Mouse (Mus musculus): ENCODE measurements at regions not wholly inside any gene's neighbourhood (a gene's known extent, or its start where the extent isn't known, plus 50 kb on each side); places are given as distances from the start of the nearest gene placed in this dataset.

DNA sequence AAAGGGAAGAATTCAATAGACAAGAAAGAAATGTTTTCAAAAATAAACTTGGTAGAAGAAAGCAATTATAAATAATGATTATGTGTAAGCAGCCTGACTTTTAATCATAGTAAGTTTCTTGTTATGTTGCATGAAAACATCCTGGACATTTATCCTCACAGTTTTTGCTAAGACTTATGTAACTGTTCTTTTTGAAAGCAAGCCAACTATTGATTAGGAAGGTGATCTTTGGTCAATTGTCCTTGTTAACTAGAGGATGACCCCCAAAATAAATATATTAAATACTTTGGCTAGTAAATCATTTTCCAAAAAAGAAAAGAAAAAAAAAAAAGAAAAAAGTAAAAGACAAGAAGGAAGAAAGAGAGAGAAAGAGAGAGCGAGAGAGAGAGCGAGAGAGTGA, 92.0 kb upstream of the Speer4f2 start:
- no peaks in the 10 kb centered on the region for H3K27me3 ChIP-seq (ENCODE audit: insufficient read depth, low read length)
- DNase-seq (ENCODE audit: low spot score), result no peak
- no peak overlapping the region for H3K4me3 ChIP-seq (ENCODE audit: low read depth, low read length)
- H3K36me3 ChIP-seq (ENCODE audit: insufficient read depth, low read length), result no peaks in the 10 kb centered on the region
- no peaks in the 10 kb centered on the region for H3K4me1 ChIP-seq (ENCODE audit: insufficient read depth, low read length)
- H3K9ac ChIP-seq (replicated peaks; ENCODE audit: low read length, poor library complexity, severe bottlenecking), result no peak overlapping the region
- TF ChIP-seq CTCF (IDR thresholded peaks at IDR 0.05), result no peak
- H3K27ac ChIP-seq (ENCODE audit: low read depth, low read length), result no peak overlapping the region
- no peak for ATAC-seq (ENCODE audit: low FRiP score)
- 100% methylated on average over 2 of the region's 2 CpGs for WGBS
- H3K4me2 ChIP-seq (ENCODE audit: low read depth, low read length, poor library complexity, severe bottlenecking), result no peak overlapping the region
- no peaks in the 10 kb centered on the region for H3K9me3 ChIP-seq (ENCODE audit: low read length)

DNA sequence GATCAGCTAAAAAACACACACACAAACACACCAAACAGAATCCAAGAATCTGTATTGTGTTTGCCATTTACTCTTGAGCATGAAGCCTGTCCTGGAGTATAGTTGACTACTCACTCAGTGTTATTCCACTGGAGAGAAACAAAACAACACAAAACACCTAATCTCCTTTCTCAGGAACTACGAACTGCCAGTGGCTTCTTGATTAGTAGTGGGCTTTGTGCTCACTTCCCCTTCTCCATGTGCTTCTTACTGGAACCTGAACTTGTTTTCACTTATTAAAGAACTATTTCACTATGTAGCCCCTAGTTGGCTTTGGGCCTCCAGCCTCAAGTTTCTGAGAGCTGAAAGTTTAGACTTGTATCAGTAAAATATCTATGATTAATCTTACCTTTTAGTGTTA, 84.0 kb upstream of the Speer4f2 start:
- 57% methylated on average over 1 of the region's 1 CpGs for WGBS
- no peaks in the 10 kb centered on the region for H3K9me3 ChIP-seq (ENCODE audit: low read length)
- H3K9ac ChIP-seq (replicated peaks; ENCODE audit: low read length, poor library complexity, severe bottlenecking), result no peak overlapping the region
- no peaks in the 10 kb centered on the region for H3K36me3 ChIP-seq (ENCODE audit: insufficient read depth, low read length)
- no peak overlapping the region for H3K27ac ChIP-seq (ENCODE audit: low read depth, low read length)
- DNase-seq (ENCODE audit: low spot score) (no peak), ATAC-seq (ENCODE audit: low FRiP score) (no peak)
- no peak overlapping the region for H3K4me2 ChIP-seq (ENCODE audit: low read depth, low read length, poor library complexity, severe bottlenecking)
- H3K4me3 ChIP-seq (ENCODE audit: low read depth, low read length), result no peak overlapping the region
- H3K4me1 ChIP-seq (ENCODE audit: insufficient read depth, low read length), result no peaks in the 10 kb centered on the region
- H3K27me3 ChIP-seq (ENCODE audit: insufficient read depth, low read length), result no peaks in the 10 kb centered on the region
- TF ChIP-seq CTCF (IDR thresholded peaks at IDR 0.05), result no peak

DNA sequence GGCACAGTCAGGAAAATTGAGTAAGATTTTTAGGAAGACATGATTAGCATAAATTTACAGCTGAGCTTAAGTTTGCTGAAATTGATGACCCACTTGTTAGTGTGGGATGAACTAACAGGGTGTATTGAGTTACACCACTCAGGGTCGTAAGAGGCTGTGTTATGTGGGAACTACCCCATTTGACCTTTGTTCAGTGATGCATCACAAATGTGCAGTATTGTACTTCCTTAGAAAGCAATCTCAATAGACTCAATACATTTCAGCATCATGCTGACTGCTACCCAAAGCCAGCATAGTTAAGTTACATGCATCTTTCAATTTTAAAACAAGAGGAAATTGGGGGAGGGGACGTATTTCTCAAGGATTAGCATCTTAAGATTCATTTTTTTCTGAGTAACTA, 80.4 kb upstream of the Speer4f2 start:
- no peak for DNase-seq (ENCODE audit: low spot score)
- H3K27ac ChIP-seq (ENCODE audit: low read depth, low read length), result no peak overlapping the region
- no peak overlapping the region for H3K9ac ChIP-seq (replicated peaks; ENCODE audit: low read length, poor library complexity, severe bottlenecking)
- no peak overlapping the region for H3K4me3 ChIP-seq (ENCODE audit: low read depth, low read length)
- TF ChIP-seq CTCF (IDR thresholded peaks at IDR 0.05), result no peak
- no peak for ATAC-seq (ENCODE audit: low FRiP score)
- 27% methylated on average over 2 of the region's 2 CpGs for WGBS
- no peak overlapping the region for H3K4me2 ChIP-seq (ENCODE audit: low read depth, low read length, poor library complexity, severe bottlenecking)
- H3K4me1 ChIP-seq (ENCODE audit: insufficient read depth, low read length), result no peaks in the 10 kb centered on the region
- H3K36me3 ChIP-seq (ENCODE audit: insufficient read depth, low read length), result no peaks in the 10 kb centered on the region
- H3K9me3 ChIP-seq (ENCODE audit: low read length), result no peaks in the 10 kb centered on the region
- no peaks in the 10 kb centered on the region for H3K27me3 ChIP-seq (ENCODE audit: insufficient read depth, low read length)

DNA sequence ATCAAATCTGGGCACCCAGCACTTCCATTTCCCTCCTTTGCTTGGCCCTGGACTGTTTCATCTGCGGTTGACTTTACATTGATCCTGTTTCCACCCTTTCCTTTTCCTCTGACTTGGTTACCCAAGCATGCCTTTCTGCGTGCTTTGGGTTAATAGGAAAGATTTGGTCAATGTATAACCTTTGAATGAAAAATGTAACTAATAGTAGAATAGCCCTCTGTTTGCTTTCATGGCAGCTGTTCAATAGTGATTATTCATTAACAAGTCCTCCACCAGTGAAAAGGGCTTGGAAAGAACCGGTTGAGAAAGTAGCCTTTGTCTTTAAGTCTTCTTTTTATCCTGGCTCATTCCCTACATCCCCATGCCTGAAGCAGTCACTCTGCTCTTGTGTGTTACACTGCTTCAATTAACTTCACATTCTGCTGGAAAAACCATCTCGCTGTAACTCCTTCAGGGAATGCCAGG, 76.4 kb upstream of the Speer4f2 start:
- Histone ChIP-seq H3K4me1 (ENCODE audit: insufficient read depth, low read length) (no peaks in the 10 kb centered on the region), H3K9me3 (ENCODE audit: low read length) (no peaks in the 10 kb centered on the region), H3K27ac (ENCODE audit: low read depth, low read length) (no peak overlapping the region), H3K4me3 (ENCODE audit: low read depth, low read length) (no peak overlapping the region), H3K4me2 (ENCODE audit: low read depth, low read length, poor library complexity, severe bottlenecking) (no peak overlapping the region), H3K9ac (replicated peaks; ENCODE audit: low read length, poor library complexity, severe bottlenecking) (no peak overlapping the region), H3K27me3 (ENCODE audit: insufficient read depth, low read length) (no peaks in the 10 kb centered on the region), H3K36me3 (ENCODE audit: insufficient read depth, low read length) (no peaks in the 10 kb centered on the region)
- WGBS, result 43% methylated on average over 4 of the region's 4 CpGs
- TF ChIP-seq CTCF (IDR thresholded peaks at IDR 0.05), result no peak
- ATAC-seq (ENCODE audit: low FRiP score), result no peak
- DNase-seq (ENCODE audit: low spot score), result no peak

DNA sequence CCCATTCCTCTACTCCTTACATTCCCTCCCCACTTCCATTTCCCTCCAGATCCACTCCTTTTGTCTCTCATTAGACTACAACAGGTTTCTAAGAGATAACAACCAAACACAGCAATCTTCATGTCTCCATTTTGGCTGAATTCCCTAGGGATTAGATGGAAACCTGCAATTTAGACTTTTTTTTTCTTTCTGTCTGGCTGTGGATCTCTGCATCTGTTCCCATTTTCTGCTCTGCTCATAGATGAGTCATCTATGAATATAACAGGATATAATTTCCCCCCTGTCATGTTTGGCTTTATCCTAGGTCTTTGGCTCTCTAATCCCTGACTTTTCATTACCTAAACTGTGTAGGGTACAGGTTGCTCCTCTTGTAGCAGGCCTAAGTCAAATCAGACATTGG, 73.1 kb upstream of the Speer4f2 start:
- TF ChIP-seq CTCF (IDR thresholded peaks at IDR 0.05), result no peak
- Histone ChIP-seq H3K27ac (ENCODE audit: low read depth, low read length) (no peak overlapping the region), H3K36me3 (ENCODE audit: insufficient read depth, low read length) (no peaks in the 10 kb centered on the region), H3K27me3 (ENCODE audit: insufficient read depth, low read length) (no peaks in the 10 kb centered on the region), H3K4me1 (ENCODE audit: insufficient read depth, low read length) (no peaks in the 10 kb centered on the region), H3K9ac (replicated peaks; ENCODE audit: low read length, poor library complexity, severe bottlenecking) (no peak overlapping the region), H3K4me3 (ENCODE audit: low read depth, low read length) (no peak overlapping the region), H3K9me3 (ENCODE audit: low read length) (no peaks in the 10 kb centered on the region), H3K4me2 (ENCODE audit: low read depth, low read length, poor library complexity, severe bottlenecking) (no peak overlapping the region)
- ATAC-seq (ENCODE audit: low FRiP score) (no peak), DNase-seq (ENCODE audit: low spot score) (no peak)

DNA sequence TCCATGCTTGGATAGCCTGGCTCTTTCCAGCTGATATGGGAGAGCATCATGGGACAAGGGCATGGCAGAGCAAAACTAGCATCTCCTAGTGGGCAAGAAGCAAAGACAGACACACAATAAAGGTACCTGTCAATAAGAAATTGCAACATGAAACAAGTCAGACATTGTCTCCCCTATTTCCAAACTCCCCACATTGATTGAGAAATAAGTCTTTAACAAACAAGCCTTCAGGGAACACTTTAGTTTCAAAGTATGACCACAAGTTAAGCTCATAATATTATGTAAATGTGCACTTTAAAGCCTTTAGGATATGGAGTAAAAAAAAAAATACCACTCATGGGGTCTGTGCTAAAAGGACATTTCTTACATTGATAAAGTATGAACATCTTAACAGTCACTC, 51.5 kb upstream of the Speer4f2 start:
- no peak for TF ChIP-seq CTCF (IDR thresholded peaks at IDR 0.05)
- Histone ChIP-seq H3K27me3 (ENCODE audit: insufficient read depth, low read length) (no peaks in the 10 kb centered on the region), H3K4me2 (ENCODE audit: low read depth, low read length, poor library complexity, severe bottlenecking) (no peak overlapping the region), H3K9me3 (ENCODE audit: low read length) (no peaks in the 10 kb centered on the region), H3K27ac (ENCODE audit: low read depth, low read length) (no peak overlapping the region), H3K4me3 (ENCODE audit: low read depth, low read length) (no peak overlapping the region), H3K9ac (replicated peaks; ENCODE audit: low read length, poor library complexity, severe bottlenecking) (no peak overlapping the region), H3K4me1 (ENCODE audit: insufficient read depth, low read length) (no peaks in the 10 kb centered on the region), H3K36me3 (ENCODE audit: insufficient read depth, low read length) (no peaks in the 10 kb centered on the region)
- ATAC-seq (ENCODE audit: low FRiP score) (no peak), DNase-seq (ENCODE audit: low spot score) (no peak)

All from midbrain, postnatal 0 days (tissue).